Mouse (Mus musculus): ENCODE results near the gene Kcnk6. TPM values are rescaled to one million over a fixed set of nuclear protein-coding genes. Genes with fewer than 3 reads are reported as not detected.

The Kcnk6 gene
- polyA plus RNA-seq, 1 experiment = not detected

GRCm38 (mm10) chr7:29225520-29225919, 6.8 kb downstream of the Kcnk6 start:
- no peak for TF ChIP-seq GATA1 (IDR thresholded peaks at IDR 0.05; ENCODE audit: low read length)

GRCm38 (mm10) chr7:29224756-29225394, 7.4 kb downstream of the Kcnk6 start:
- no peak for TF ChIP-seq GATA1 (IDR thresholded peaks at IDR 0.05; ENCODE audit: low read length)

- no peak for TF ChIP-seq GATA1 (IDR thresholded peaks at IDR 0.05; ENCODE audit: low read length)
These were observed 17.5 kb downstream of the Kcnk6 start for GRCm38 (mm10) chr7:29214846-29215245.

GRCm38 (mm10) chr7:29214236-29214635, 18.1 kb downstream of the Kcnk6 start:
- no peak for TF ChIP-seq GATA1 (IDR thresholded peaks at IDR 0.05; ENCODE audit: low read length)

GRCm38 (mm10) chr7:29213675-29214082, 18.6 kb downstream of the Kcnk6 start, which contains the start of gene Catsperg1:
Gene Catsperg1 (minus strand): TSS chr7:29214035.
- no peak for TF ChIP-seq GATA1 (IDR thresholded peaks at IDR 0.05; ENCODE audit: low read length)

- TF ChIP-seq GATA1 (IDR thresholded peaks at IDR 0.05; ENCODE audit: low read length) = no peak
These were observed 20.0 kb downstream of the Kcnk6 start for GRCm38 (mm10) chr7:29212199-29212765.

- TF ChIP-seq GATA1 (IDR thresholded peaks at IDR 0.05; ENCODE audit: low read length) = no peak
These were observed 20.7 kb downstream of the Kcnk6 start for GRCm38 (mm10) chr7:29211415-29212198.

GRCm38 (mm10) chr7:29202577-29202976, 29.7 kb downstream of the Kcnk6 start:
- no peak for TF ChIP-seq GATA1 (IDR thresholded peaks at IDR 0.05; ENCODE audit: low read length)

- TF ChIP-seq GATA1 (IDR thresholded peaks at IDR 0.05; ENCODE audit: low read length) = no peak
These were observed 51.5 kb downstream of the Kcnk6 start for GRCm38 (mm10) chr7:29180854-29181236.

- TF ChIP-seq GATA1 (IDR thresholded peaks at IDR 0.05; ENCODE audit: low read length) = no peak
These were observed 52.0 kb downstream of the Kcnk6 start, which contains the start of gene Psmd8 for GRCm38 (mm10) chr7:29180077-29180853. Gene Psmd8 (minus strand): TSS chr7:29180701.

GRCm38 (mm10) chr7:29179323-29179722, 53.0 kb downstream of the Kcnk6 start:
- no peak for TF ChIP-seq GATA1 (IDR thresholded peaks at IDR 0.05; ENCODE audit: low read length)

- no peak for TF ChIP-seq GATA1 (IDR thresholded peaks at IDR 0.05; ENCODE audit: low read length)
These were observed 54.2 kb downstream of the Kcnk6 start for GRCm38 (mm10) chr7:29178106-29178505.

GRCm38 (mm10) chr7:29172390-29173016, 59.8 kb downstream of the Kcnk6 start:
- no peak for TF ChIP-seq GATA1 (IDR thresholded peaks at IDR 0.05; ENCODE audit: low read length)

Other genes starting within 250 kb of the Kcnk6 start
- gene Ryr1, start 107.3 kb downstream of the Kcnk6 start, polyA plus RNA-seq (2012) = 0.02 TPM in 1 of 2 replicates, not detected in the other
- gene Rasgrp4, start 97.7 kb downstream of the Kcnk6 start, polyA plus RNA-seq (2012) = 1.8 and 1.9 TPM in 2 replicates
- gene Fam98c, start 76.3 kb downstream of the Kcnk6 start, polyA plus RNA-seq (2012) = 75.9 and 77.6 TPM in 2 replicates
- 0.17 and 0.27 TPM in 2 replicates for gene Ggn, start 62.3 kb downstream of the Kcnk6 start, polyA plus RNA-seq (2012)
- gene Spred3, start 62.1 kb downstream of the Kcnk6 start, polyA plus RNA-seq (2012) = 0.72 and 1.1 TPM in 2 replicates
- 131 and 197 TPM in 2 replicates for gene Psmd8, start 51.8 kb downstream of the Kcnk6 start, polyA plus RNA-seq (2012)
- gene Catsperg1, start 18.5 kb downstream of the Kcnk6 start, polyA plus RNA-seq (2012) = not detected in 2 replicates
- gene Yif1b, start 5.8 kb upstream of the Kcnk6 start, polyA plus RNA-seq (2012) = 342 and 349 TPM in 2 replicates
- gene 2200002D01Rik, start 16.0 kb upstream of the Kcnk6 start, polyA plus RNA-seq (2012) = 0.05 TPM in 1 of 2 replicates, not detected in the other
- 86.4 and 112 TPM in 2 replicates for gene Spint2, start 49.4 kb upstream of the Kcnk6 start, polyA plus RNA-seq (2012)
- 0.18 and 0.19 TPM in 2 replicates for gene Ppp1r14a, start 56.8 kb upstream of the Kcnk6 start, polyA plus RNA-seq (2012)
- gene Dpf1, start 71.4 kb upstream of the Kcnk6 start, polyA plus RNA-seq (2012) = 65.2 and 76.7 TPM in 2 replicates